Mouse (Mus musculus): Measurements from ENCODE around the gene Fam19a2.

Fam19a2 gene

DNA sequence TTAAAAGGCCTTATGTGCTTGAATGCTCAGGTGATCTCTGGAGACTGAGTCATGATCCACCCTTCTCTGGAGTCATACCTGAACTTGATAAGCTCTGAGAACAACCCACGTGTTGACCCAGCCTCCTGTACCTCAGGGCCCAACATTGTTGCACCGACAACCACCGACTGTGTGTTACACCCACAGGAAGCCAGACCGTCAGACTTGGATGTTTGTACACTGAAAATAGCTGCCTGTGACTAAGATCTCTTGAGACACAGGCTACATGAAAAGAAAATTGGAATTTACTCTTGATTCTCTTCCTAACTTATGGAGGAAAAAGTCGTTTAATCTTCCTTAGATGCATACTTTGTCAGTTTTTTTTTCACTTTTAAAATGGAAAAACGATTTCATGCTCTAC, 121.8 kb downstream of the Fam19a2 start:
- DNase-seq (ENCODE audit: low spot score), result no peak

DNA sequence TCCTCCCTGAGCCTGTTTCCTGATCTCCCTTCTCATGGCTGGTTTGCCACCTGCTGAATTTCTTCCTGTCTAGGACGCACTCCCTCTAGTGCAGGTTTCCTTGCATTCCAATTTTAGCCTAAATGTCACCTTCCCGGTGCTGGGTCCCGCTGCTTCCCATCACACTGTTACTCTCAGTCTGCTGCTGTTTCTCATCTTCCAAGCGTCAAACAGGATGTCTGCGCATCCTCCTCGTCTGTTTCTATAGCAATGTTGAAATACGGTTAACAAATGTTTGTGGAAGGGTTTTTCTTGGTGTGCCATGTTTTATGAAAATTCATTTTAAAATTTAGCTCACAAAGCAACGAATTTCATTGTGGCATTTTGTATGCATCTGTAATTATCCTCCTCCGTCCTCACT, 131.6 kb downstream of the Fam19a2 start:
- no peak for DNase-seq (ENCODE audit: low spot score)

DNA sequence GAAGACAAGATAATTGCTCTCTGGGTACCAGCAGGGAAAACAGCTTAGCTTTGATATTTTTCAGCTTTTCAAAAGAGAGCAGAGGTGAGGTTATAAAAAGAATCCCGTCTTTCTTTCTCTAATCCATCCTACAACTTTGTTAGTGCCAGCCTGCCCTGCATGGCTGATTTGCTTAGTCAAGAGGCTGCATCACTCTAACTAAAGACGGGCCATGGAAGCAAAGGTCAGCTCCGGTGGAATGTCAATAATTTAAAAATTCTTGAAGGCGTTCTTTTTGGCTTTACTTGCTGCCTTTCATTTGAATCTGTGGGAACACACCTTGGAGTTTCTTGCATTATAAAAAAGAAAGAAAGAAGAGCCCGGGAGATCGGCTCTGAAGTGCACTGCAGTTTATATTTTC, 134.3 kb downstream of the Fam19a2 start:
- no peak for DNase-seq (ENCODE audit: low spot score)

DNA sequence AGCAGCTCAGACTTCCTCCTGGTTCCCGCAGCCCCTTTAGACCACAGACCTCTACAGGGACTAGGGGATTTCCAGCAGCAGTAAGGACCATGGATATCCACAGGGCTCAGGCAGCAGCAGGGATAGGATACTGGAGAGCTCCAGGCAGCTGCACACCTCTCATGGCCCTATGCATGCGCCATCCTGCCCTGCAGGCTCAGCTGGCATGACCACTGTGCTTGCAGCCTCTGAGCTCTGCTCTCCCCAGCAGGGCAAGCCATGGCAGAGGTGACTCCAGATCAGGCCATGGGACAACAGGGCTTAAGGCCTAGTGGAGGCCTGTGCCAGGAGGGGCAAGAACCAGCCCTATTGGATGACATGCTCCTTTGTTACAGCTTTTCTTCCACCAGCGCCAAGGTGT, 137.4 kb downstream of the Fam19a2 start:
- DNase-seq (ENCODE audit: low spot score), result no peak

DNA sequence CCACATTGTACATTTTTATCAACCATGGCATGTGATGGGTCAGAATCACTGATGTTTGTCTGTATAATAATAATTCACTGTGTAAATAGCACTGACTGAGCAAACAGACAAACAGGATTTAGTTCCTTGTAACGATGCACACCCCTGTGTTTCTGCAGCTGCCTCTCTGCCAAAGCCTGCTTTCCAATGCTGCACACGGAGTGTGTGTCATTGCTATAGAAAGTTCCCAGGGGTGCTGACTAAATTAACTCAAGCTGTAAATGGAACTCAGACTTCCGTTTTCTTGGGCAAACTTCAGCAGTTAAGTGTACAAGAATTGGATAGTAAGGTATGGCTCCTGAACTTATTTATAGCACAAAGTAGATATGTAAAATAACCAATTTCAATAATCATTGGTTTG, 138.7 kb downstream of the Fam19a2 start:
- DNase-seq (ENCODE audit: low spot score), result no peak

DNA sequence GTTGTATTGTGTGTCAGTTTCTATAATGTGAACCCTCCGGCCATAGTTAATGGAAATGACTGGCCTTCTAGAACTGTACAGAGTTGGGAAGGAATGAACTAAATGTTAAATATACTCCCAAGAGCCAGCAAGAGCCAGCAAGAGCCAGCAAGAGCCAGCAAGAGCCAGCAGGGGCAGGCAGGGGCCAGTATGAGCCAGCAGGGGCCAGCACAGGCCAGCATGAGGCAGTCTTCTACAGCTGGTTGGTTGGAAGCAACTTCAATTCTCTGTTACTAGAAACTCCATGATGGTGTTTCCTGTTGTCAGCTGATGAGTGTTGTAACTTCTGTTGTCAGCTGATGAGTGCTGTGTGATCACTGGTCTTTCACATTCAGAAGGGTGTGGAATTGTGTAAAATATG, 151.2 kb downstream of the Fam19a2 start:
- no peak for DNase-seq (ENCODE audit: low spot score)

DNA sequence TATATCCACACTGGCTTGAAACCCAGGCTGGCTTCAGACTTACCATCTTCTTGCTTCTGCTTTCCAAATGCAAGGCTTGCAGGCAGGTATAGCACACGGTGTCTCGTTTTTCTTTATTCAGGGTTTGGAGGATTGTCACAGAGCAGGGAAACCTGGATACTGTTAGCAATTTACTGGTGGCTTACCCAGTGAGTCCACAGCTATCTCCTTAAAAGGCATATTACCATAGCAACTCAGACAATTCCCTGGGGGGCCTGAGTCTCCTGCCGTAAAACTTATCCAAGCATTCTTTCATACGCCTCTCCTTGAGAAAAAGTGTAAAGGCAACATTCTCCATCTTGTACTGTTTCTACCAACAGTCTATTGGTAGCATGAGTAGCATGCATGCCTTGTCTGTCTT, 152.2 kb downstream of the Fam19a2 start:
- no peak for DNase-seq (ENCODE audit: low spot score)

DNA sequence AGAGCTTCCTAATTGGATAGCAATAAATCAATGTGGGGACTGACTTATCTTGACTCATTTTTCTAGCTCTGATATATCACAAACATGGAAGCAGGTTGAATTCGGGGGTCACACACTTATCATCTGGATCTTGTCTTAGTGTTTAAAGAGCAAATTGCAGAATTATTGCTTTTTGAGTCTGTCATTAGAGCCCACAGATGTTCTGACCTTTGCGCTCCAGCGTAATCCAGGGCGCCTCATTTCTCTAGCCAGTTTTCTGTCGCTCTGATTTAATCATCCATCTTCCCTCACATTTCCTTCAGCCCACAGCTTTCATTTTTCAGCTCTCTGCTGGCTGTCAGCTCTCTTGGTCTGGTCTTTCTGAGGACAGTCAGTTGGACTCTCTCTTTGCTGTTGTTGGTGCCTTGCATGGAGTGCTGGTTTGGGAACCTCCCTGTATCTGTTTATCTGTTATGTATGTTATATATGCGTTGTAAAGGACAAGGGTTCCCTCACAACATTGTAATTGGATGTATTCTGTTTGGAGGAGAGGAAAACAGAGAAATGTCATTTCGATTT, 154.9 kb downstream of the Fam19a2 start:
- no peak for DNase-seq (ENCODE audit: low spot score)

DNA sequence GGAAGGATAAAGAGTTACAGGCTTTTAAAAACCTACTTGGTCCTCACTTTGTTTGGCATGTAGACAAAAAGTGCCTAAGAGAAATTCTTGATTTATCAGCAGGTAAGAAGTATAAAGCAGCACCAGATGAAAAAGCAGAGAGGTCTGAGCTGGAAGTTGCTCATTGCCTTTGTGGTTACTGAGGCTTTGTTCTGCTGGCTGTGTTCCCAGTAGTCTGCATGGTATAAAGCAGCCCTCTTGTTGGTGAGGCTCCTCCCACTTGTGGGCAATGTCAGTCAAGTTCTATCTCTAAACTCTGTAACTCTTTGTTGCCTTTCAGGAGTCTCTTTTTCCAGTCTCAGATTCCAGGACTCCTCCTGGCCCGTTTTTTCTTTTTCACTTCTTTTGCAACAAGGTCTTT, 156.5 kb downstream of the Fam19a2 start:
- no peak for DNase-seq (ENCODE audit: low spot score)

DNA sequence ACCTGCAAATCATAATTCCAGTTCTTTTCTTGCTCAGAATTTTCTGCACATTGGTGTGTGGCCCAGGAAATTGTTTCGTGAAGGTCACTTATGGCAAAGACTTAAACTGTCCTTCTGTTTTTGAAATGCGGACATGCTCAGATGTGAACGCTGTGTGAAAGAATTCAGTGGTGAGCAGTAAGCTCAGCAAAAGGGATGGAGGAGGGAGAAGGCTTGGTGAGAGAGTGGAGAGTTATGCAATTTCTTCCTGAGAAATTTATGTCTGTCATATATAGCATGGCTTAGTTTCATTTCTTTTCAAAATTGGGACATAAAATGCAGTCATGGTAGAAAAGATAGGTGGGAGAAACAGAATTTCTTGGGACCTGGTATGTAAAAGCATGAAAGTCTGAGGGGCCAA, 160.7 kb downstream of the Fam19a2 start:
- DNase-seq (ENCODE audit: low spot score), result no peak

DNA sequence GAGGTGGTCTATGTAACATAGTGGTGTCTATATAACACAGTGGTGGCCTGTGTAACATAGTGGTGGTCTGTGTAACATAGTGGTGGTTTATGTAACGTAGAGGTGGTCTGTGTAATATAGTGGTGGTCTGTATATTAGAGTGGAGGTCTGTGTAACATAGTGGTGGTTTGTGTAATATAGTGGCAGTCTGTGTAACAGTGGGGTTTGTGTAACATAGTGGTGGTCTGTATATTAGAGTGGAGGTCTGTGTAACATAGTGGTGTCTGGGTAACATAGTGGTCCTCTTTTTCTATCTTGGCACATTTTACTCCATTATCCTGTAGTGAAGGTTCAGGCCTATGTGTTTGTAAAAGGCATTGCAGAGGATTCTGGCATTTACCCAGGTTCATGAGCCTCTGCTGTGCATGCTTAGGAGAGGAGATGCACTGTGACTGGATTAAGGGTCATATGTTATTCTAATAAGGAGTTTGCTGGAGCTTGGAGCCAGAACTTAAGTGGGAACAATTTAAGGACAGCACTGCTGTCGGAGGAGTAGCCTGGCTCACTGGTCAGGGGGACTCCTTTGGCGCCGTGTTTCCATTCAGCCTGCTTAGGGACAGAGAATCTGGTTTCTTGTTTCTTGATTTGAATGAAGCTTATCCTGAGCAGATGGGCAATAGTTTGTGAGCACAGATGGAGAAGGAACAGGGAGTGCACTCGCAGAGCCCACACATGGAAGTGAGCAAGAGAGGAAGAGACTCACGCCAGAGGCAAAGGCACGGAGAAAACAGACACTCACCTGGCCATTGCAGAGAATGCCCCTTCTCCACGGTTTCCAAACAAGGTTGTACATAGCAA, 162.9 kb downstream of the Fam19a2 start:
- DNase-seq (ENCODE audit: low spot score), result peak; percentile 79

DNA sequence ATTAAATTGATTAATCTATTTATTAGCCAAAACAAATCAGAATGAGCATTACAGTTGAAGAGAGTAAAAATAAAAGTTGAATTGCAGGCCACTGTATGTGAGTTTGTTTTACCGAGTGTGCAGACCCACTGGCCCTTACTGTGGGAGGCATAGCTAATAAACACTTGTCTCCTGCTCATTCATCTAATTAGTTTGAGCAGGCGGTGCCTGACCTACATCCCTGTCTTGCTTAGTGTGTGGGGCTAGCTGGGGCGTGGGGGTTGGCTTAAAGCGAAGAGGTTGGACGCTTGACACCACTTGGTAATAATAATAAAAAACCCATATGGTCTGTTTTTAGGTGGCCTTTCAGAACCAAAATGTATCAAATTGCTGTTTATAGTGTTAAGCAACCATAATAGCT, 167.8 kb downstream of the Fam19a2 start:
- no peak for DNase-seq (ENCODE audit: low spot score)

DNA sequence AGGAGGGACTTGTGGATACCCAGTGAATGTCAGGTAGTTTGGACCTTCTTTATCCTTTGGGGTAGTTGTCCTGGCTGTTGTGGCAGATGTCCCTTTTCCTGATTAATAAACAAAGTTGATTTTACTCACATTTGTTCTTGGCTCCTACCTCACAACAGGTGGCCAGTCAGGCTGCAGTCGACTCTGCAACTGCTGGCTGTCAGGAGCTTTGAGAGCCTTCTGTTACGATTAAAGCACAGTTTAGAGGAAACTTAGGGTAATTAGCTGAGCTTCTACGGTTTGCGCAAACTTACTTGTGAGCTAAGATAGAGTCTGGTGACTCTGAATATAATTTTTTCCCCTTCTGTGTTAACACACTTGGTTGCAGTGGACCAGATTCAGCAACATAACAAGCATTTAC, 173.8 kb downstream of the Fam19a2 start:
- peak; percentile 38 for DNase-seq (ENCODE audit: low spot score)

DNA sequence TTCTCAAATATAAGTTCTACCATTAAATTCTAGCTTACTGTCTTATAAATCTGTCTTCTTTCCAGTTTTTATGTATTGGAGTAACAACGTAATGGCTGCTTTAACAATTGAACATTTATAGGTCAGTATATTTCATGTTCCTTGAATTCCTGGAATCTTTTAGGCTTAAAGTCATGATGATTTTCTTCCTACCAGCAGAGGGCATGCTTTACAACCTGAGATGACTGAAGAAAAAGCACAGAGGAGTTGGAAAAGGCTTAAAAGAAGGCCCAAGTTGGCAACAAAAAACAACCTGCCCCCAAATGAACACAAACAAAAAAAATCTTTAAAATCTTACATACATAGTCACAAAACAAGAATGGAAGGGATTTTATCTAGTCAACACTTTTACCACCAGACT, 193.0 kb downstream of the Fam19a2 start:
- DNase-seq (ENCODE audit: low spot score), result no peak

DNA sequence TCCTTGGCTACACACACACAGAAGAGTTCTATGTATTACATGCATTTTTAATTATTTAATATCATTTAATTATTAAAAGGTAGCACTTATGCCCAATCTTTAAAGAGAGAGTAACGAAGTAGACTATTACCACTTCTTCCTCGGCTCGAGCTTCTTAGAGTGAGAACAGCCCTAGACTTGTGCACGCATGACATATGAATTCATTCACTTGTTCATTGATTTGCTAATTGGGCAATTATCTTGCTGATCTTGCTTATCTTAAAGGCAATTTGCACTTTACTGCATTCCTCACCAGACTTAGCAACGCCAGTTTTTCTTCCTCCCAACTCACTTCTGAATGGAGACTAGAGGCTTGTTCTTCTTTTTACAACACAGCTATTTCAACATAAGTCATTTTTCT, 196.7 kb downstream of the Fam19a2 start:
- DNase-seq (ENCODE audit: low spot score), result no peak

DNA sequence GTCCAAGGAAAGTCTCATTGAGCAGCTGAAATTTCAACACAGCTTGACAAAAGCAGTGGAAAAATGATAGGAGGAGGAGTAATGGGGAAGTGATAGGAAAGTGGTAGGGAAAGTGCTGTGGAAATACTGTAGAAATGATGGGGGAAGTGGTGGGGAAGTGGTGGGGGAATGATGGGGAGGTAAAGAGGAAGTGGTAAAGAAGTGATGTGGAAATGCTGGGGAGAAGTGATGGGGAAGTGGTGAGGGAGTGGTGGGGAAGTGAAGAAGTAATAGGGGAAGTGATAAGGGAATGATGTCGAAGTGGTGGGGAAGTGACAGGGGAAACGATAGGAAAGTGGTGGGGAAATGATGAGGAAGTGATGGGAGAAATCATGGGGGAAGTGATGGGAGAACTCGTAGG, 198.5 kb downstream of the Fam19a2 start:
- no peak for DNase-seq (ENCODE audit: low spot score)

DNA sequence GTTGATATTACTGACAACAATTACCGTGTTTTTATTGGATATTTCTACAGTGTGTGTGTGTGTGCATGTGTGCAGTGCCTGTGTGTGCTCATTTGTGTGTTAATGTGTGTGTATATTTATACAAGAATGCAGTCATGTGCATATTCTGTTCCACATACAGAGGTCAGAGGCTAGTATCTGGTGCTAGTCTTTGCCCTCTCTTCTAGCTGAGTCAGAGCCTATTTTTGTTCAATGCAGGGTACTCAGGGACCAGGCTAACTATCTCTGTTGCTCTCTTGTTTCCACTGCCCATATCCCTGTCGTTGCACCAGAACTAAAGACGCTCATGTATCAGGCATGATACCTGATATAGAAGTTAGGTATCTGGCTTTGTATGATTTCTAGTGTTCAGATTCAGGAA, 251.0 kb downstream of the Fam19a2 start:
- no peak for DNase-seq (ENCODE audit: low spot score)

DNA sequence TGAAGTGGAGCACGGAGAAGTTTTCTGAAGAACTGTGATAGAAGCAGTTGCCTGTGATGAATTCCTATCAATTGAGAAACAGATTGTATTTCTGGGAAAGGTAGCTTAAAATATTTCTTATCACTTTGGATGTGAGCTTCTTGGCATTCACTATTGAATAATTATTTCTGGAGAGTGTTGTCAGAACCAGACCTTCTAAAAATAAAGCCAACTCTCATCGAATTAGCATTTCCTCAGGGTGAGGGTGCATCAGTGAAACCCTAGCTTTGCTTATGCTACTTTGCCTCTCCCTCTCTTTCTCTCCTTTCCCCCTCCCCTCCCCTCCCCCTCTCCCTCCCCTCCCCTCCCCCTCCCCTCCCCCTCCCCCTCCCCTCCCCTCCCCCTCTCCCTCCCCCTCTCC, 256.8 kb downstream of the Fam19a2 start:
- no peak for DNase-seq (ENCODE audit: low spot score)

DNA sequence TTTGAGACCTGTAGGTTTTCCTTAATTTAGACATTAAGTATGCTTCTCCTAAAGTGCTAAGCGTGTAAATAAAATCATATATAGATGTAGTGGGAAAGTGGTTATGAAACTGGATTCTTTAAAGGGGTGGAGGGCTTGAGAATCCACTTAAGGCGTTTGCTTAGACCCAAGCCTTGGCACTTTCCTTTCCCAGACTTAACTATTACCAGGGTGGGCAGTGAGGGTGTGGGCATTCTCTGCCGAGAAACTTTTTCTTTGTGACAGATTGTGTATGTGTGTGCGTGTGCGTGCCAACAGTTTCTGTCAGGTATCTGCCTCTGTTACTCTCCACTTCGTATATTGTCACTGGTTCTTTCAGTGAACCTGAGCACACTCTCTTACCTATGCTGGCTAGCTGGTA, 257.4 kb downstream of the Fam19a2 start:
- no peak for DNase-seq (ENCODE audit: low spot score)

DNA sequence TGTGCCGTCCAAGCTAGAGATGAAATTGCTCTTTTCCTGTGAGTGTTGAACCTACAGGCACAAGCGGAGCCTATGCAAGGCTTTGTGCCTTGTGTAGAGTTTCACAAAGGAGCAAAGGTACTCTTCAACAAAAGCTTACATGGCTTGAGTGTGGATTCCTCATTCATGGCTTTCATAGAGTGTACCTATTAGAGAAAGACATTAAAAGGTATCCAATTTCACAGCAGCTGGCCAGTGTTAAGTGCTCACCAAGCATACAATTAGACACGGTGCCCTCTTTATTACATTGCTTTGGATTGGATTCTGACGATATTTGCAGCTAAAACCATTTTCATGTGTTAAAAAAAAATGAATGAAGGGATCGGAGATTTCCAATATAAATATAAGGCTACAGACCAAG, 261.6 kb downstream of the Fam19a2 start:
- DNase-seq (ENCODE audit: low spot score), result no peak

DNA sequence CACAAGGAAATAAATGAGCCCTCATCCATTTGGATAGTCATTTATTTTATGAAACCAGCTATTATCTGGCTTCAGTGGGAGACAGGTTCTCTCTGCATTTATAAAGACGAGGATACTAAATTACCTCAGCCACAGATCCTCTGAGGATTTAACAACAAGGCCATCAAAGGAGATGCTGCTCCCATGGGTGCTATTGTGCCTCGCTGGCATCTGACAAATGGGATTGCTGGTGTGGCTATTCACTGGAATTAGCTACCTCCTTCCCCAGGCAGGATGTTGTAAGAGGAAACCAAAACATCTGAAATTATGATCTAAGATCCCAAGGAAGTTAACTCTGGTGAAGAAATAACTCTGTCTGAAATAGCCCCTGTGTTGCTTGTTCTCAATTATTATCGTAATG, 262.3 kb downstream of the Fam19a2 start:
- no peak for DNase-seq (ENCODE audit: low spot score)

DNA sequence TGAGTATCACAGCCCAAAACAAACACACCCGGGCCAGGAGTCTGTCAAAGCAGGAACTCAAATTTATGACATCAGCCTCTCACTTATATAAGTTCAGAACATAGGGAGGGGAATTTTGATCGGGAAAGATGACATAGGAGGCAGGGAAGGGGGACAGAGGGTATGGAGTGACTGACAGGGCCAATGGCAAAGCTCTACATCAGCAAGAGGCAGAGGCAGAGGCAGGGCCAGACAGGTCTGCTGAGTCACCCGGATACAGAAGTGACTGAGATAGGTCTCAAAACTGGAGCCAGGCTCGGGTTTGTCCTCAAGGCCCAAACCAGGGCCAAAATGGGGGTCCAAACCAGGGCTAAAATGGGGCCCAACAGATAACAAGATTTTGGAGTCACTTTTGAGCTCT, 272.3 kb downstream of the Fam19a2 start:
- no peak for DNase-seq (ENCODE audit: low spot score)

DNA sequence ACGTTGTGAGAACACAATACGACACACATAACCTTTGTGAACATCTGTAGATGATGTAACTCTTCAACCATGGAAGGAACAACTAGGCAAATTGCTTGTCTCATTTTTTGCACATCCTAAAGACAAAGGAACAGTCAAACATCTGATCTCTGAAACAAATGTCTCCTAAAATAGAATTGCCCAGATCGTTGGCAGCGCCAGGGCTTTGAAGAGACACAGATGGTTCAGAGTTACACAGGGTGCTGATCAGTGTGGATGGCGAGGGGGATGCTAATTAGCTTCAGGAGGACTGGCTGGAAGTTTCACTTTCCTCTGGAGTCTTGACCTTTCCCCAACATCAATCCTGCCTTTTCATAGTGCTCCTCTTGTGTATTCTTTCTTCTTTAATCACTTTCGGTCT, 284.6 kb downstream of the Fam19a2 start:
- DNase-seq (ENCODE audit: low spot score), result peak; percentile 73

DNA sequence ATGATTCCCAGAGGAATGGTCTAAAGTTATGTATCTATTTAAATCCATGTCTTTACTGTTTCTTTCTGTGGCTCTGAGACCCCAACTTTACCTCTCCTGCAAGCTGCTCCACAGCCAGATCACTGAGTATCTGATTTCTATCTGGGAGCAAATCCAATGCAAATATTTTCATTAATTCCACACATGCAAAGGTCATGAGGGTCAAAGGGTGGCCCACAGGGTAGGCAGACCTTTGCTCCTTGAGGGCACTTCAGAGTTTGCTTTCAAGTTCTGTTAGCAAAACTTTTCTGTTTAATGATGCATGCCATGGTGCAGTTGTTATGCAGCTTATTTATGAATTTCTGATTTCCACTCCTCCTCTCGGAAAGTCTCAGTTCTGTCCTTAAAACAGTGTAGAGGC, 303.9 kb downstream of the Fam19a2 start:
- DNase-seq (ENCODE audit: low spot score), result no peak
